Mouse (Mus musculus): ENCODE results near the gene Plekha6.

- TF ChIP-seq POLR2A (IDR thresholded peaks at IDR 0.05; ENCODE audit: low read depth, low read length), result no peak
- no peak for TF ChIP-seq CTCF (IDR thresholded peaks at IDR 0.05; ENCODE audit: borderline replicate concordance, insufficient read depth, low read length)
Measured at GRCm38 (mm10) chr1:133237670-133238069, 73.7 kb downstream of the Plekha6 start.

All from embryonic fibroblast, embryonic 13.5 days (primary cell).